Mouse (Mus musculus) bone marrow macrophage, adult 2 months (primary cell): ENCODE data around the gene Scgb3a1.

Experiments used
- CTCF ChIP-seq: IDR thresholded peaks from 2 replicates; pipeline ENCODE4 v1.5.1; 2012; ENCODE audit warnings: low read depth, mild to moderate bottlenecking, low read length, moderate library complexity
- POLR2A ChIP-seq: IDR thresholded peaks from 2 replicates; pipeline ENCODE4 v1.6.1; 2012; ENCODE audit warnings: mild to moderate bottlenecking, low read depth, low read length, borderline replicate concordance

DNA sequence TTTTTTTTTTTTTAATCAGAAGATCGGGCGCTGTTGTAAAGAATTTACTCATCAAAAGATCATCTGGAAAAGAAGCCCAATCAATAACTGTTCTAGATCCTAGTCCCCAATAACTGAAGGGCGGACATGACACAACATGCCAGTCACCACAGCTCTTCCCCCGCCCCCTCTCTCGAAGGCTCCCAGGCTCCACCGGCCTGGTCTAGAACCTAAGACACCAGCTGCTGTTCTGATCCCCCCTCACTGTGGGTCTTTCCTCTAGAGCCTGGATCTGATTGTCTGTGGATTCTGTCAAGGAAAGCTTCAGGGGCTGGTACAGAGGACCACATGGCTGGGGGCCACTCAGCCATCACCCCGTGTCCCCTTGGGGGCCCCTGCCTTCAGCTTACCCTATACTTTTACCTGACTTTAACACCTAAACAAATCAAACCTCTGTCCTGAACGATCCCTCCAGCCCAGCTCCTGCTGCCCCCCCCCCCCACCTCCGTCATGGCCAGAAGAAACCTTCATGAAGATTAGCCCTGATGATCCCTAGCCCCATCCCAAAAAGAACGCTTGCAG, 11.6 kb upstream of the Scgb3a1 start:
- no peak for TF ChIP-seq POLR2A
- TF ChIP-seq CTCF: no peak
